Mouse (Mus musculus) adipocyte (in vitro differentiated cells): ENCODE data around the gene Vpreb1.
"Not testable (repeated sequence)": the region's sequence is repeated elsewhere in the genome, so short reads cannot be mapped to it uniquely, and the experiment has no call there.

Experiments
- DNase-seq: peaks from one replicate; pipeline ENCODE4 v3.0.0-alpha.2; 2016; ENCODE audit warnings: low spot score

Vpreb1 gene

DNA sequence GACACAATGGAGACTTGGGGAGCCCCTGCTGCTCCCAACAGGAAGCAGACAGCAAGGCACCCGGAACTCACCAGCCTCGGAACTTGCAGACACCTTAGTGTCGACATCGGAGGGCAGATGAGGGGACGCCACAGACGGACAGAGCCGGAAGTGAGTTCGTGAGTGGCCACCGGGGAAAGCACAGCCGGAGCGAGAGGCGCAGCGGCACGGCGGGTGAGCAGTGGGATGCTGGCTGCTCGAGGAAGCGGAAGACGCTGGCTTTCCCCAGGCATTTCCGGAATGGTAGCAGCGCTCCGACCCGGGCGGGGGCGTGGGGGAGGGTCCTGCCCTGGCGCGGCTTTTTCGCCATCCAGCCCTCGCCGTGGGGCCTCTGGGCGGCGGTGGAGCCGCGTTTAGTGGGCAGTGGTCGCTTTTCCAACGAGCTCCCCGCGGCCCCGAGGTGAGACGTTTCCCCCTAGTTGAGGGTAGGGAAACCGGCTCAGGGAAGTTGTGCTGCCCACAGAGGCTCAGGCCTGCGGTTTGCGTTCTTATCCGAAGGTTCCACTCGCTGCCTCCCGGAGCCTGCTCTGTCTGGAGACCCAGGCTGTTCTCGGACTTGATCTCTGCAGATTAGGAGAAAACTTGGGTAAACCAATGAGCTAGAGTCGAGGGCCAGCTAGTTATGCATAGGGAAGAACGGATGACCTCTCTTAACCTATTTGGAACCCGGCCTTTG lies at the start of gene Vpreb1, which contains the start of gene Top3b:
Gene Vpreb1, minus strand, starts transcription at position 227 of the 715 bp plus-strand sequence.
Gene Top3b, plus strand, starts transcription at position 120 of the 715 bp plus-strand sequence.
- DNase-seq, result peak; percentile 98

DNA sequence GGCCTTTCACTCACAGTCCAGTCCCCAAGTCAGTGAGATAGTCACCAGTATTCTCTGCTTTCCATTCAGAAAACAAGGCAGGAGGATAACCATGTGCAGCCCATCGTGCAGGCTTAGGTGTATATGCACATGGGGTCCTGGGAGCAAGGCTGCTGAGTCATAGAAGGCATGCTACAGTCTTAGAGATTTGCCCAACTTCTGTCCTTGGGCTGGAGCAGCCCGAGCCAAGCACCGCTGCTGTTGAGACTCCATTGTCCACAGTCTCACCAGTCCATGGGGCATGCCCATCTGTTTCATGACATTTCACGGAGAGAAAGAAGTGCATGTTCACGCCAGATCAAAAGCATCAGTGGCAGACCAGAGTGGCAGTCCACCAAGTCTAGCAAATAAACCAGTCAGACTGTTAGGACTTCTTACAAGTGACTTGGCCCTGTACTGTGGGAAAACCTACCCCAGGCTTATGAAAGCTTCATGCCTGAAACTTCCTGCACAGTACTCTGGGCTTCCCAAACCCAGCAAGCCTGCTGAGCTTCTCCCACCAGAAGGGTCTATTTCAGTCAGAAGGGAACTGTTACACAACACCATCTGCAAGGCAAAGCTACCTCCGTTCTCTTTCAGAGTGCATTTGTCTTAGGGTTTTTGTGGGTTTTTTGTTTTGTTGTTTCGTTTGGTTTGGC lies 47.9 kb upstream of the Vpreb1 start:
- no peak for DNase-seq

DNA sequence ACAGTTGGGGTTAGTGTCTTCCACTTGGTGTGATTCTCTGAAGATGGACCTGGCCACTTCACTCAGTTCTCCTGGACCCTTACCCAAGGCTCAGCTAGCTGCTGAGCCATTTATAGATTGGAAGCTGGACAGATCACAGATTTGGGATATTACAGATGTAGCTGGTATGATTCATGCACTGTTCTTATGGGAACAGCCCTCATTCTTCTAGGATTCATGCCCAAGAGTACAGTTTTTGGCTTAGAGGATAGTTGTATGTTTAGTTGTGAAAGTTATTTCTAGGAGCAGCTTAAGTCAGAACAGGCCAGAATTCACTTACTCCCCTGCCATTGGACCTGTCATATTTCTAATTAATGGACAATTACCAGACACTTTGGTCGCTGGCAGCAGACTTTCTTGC lies 42.8 kb upstream of the Vpreb1 start:
- no peak for DNase-seq

DNA sequence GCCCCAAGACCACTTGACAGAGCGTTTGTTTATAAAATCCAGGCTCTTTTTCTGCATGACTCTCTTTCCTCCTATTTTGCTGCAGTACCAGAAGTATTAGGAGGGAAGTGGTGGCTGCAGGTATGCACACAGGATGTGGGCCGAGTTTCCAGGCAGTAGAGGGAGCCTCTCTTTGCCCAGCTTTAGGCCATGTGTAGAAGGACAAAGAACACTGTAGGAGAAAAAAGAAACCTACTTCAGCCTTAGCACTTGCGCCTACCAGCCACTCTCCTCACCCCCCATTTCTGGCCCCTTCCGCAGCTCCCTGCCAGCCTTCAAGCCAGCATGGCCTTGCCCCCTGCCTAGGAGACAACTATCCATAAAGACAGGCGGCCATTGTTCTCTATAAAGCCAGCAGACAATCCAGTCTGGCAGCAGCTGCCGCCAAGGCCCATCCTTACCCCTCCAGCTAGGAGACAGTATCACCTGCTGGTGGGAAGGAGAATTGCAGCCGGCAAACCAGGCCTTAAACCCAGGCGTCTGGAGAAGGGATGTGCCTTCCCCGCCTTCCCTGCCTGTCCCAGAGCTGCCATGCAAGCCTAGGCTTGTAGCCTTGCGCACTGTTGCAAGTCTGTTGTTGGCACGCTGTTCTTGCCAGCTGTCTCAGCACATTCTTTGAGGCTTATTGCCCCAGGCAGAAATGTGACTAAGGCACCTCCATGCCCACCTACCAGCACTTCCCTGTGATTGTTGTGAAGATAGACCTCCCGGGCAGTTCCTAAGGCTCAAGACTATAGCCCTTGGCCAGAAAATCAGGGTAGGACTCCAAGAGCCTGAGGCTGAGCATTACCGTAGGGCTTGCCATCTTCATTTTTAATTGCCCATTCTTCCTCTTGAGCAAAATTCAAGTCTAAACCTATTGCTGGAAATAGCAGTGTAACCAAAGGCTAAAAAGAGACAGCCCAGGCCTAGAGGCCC lies 41.3 kb upstream of the Vpreb1 start:
- DNase-seq, result peak; percentile 82

DNA sequence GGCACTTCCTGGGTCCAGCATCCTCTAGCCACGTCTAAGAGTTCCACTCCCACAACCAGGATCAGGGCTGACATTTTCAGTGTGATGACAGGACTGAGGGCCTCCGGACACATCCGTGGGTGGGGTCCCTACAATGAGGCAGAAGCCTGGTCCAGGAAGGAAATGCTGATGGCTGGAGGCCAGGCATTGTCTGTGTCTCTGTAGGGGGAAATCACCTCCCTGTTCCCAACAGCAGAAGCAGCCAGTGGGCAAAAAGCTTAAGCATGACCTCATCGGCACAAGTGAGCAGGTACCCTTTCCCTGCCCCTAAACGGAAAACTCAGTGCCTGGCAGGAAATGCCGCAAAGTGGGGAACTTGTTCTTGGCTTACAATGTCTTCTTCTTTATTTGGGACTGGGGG lies 37.2 kb upstream of the Vpreb1 start:
- no peak for DNase-seq

DNA sequence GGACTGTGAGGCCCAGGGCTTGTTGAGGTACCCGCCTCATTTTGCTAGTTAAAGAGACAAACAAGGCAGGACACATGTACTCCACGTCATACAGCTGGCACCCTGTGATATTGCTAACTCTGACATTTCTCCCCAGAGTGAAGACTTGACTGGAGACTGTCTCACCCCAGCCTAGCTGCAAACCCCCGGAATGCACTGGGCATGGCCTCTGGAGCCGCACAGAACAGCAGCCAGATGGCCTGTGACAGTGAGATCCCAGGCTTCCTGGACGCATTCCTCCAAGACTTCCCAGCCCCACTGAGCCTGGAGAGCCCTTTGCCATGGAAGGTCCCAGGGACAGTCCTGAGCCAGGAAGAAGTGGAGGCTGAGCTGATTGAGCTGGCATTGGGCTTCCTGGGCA lies 32.5 kb upstream of the Vpreb1 start:
- DNase-seq, result no peak

DNA sequence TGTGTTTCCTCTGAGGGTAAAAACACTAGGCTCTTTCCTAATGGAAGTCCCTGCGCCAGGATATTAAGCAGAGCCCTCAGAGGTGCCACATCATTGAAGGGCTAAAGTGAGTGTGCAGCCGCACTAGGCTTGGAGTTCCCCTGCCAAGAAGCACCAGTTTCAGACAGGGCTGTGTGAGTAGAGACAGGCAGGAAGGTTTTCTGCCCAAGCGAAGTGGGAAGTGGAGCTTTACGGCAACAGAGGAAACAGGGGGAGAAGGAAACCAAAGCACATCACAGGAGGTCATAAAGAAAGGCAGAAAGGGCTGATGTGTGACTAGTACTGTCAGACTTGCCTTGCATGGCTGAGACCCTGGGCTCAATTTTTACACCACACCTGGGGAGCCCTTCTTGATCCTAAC lies 31.7 kb upstream of the Vpreb1 start:
- DNase-seq, result no peak

DNA sequence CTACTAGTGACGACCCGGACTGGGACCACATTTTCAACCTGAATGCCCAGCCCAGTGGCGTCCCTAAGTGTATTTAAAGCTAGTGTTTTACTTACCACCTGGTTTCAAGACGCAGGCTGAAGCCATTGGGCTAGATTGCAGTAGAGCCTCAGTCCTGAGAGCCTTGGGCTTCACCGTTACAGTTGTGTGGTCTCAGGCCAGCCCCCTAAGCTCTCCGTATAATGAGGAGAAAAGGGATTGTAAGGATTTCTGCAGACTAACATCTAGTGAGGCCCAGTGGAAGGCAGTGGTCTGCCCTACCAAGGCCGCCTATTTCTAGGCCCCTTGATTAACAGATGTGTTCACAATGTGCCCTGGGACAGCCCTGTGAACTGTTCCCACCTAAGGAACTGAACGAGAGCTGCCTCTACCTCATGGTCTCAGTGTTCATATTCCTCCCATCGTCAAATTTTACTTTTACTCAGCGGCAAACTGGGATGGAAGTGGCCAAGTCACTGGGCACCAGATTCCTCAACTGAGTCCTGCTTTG lies 26.5 kb upstream of the Vpreb1 start:
- no peak for DNase-seq

DNA sequence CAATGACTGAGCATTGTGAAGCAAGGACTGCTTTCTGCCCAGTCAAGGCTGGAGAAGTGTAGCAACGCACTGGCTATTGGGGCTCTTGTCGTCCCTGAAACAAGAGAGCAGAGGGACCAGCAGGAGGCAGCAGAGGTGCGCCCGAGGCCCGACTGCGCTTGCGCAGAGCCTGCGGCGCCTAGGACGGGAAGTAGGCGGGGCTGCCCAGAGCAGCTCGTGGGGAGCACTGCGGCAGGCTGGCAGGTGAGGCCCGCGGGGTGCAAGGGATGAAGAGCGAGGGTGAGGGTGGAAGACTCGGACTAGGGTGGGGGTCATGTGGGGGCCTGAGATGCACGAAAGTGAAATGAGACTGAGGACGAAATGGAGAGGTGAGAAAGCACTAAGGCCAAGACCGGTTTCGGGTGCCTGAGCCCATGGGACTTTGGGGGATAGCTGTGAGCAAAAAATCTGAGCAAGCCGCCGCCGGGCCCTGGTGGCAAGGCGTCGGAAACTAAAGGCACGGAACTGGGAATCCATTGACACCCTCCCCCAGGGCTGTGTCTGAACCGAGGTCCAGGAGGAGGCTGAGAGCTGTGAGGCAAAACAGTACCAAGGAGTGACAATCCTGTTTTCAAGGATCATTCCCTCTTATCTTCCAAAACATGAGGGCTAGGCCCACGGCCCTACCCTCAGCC lies 25.9 kb upstream of the Vpreb1 start, which contains the start of gene Ppm1f:
Gene Ppm1f, plus strand, starts transcription at position 88 of the 674 bp plus-strand sequence.
- peak; percentile 98 for DNase-seq

DNA sequence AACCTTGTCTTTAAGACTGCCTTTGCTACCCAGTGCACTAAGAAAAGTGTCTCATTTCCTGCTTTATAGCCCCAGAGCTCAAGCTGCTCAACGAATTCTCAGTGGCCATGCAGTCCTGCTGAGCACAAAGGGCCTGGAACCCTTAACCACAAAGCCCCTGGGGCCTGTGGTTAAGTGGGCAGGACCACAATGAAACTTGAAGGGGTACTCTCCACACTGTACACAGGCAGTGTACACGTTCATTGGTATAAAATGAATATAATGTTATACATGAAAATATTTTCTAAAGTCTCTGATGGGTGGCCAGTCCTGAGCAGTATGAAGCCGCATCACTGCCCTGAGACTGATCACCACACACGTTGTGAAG lies 25.4 kb upstream of the Vpreb1 start:
- no peak for DNase-seq

DNA sequence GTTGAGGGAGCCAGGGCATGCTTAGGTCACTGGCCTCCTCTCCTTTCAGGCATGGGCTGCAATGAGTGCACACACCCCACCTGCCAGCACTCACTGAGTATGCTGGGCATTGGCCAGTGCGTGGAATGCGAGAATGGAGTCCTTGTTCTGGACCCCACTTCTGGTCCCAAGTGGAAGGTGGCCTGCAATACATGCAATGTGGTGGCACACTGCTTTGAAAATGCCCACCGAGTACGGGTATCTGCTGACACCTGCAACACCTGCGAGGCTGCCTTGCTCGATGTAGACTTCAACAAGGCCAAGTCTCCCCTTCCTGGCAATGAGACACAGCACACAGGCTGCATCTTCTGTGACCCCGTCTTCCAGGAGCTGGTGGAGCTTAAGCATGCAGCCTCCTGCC lies 21.7 kb upstream of the Vpreb1 start:
- DNase-seq, result no peak

DNA sequence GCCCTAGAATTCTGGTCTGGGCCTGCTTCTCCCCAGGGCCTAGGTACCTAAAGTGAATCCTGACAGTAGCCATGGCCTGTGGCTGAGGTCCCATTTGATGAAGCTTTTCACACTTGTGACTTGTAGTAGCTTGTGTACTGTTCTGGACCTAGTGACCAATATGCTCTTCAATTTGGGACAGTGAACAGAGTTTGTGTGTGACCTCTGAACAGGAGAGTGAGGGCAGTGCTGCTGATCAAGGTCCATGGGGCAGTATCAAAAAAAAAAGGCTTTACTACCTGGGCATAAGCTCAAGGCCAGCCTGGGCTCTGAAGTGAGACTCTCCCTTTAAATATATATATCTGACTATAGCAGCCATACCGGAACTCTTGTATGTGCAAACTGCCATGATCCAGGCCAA lies 17.7 kb upstream of the Vpreb1 start:
- no peak for DNase-seq

DNA sequence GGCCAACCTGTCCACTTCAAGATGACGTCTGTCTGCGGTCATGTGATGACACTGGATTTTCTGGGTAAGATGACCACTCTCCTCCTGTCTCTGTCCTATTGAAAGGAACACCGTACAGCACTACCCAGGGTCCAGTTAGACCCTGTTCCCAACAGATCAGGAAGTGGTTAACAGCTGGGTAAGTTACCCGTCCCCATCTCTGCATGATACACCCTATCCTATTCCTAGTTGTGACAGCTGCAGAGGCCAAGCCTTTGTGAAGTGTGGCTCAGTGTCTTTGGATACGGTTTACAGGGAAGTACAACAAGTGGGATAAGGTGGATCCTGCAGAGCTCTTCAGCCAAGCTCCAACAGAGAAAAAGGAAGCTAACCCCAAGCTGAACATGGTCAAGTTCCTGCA lies 8.4 kb upstream of the Vpreb1 start:
- no peak for DNase-seq

DNA sequence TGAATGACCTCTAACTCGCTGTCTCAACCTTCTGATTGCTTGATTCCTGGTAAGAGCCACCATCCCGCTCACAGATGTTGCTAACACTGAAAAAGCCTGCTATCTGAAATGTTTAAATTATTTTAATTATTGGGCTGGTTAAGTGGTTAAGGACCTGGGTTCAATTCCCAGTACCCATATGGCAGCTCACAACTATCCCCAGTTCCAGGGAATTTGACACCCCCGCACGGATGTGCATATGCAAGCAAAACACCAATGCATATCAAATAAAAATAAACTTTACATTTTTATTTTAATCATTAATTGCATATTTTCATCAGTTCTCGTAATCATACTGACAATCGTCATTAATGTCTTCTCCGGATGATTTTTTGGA lies 414 bp downstream of the Vpreb1 start:
- no peak for DNase-seq

DNA sequence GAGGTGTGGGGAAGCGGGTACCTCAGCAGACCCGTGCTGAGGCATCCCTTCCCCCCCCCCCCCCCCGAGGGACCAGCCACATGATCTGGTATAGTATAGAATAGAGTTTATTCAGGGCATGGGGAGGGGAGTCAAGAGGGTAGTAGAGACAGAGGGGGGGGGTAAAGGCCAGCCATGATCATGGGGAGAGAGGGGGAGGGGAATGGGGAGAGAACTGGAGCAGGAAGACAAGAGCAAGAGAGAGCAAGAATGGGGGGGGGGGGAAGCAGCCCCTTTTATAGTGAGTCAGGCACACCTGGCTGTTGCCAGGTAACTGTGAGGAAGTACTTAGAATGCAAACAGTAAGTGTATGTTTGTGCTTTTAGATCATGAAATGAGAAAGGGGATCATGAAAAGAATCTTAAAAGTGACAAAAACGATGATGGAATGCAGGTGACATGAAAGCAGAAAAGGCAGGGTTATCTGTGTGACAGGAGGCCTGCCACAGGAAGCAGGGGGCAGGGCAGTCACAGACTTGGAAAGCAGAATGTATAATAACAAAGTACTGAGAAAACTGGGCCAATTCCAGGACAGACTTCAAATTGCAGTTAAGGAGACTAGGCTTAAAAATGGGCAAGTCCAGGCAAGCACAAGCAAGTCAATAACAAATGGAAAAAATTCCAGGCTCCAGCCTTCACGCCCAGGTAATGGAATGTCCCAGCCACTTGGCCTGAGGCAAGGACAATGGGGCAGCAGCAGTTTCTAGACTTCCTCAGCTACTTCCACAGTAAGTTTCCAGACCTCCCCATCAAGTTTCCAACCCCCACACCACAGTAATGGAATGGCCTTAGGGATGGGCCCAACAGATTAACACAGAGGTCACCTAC lies 4.7 kb downstream of the Vpreb1 start:
- peak; percentile 23 for DNase-seq

DNA sequence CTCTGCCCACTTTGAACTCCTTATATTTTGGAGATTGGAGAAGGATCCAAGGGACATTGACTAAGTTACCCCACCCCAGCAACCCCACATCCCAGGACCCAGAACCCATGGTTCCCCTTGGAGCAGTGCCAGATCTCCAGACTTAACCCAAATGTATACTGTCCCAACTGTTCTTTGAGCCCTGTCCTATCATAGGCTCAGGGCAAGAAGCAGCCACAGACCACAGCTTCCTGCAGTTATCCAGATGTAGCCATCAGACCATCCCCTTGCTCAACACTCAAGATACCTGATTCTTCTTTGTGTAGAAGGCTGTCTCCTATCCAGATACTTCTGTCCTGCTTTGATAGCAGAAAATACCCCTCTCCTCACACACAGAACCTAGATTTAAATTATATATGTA lies 5.4 kb downstream of the Vpreb1 start:
- no peak for DNase-seq

DNA sequence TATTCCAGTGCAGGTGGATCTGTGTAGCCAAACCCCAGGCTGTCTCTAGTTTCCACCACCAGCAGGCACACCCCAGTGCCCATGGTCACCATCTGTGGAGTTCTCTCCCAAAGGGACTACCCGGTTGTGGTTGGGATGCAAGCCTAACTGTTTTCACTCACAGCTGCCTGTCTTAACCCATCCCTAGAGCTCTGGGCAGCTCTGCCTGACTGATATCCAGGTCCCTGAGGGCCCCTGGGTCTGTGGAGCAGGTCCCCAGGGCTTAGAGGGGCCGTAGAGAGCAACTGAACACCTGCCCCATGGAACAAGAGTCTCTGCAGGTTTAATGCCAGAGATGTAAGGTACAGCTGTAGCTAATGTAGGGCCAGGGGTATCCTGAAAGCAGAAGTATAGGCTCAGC lies 6.7 kb downstream of the Vpreb1 start, which contains the start of gene Igll1:
Gene Igll1, minus strand, starts transcription at position 8 of the 400 bp plus-strand sequence.
- DNase-seq, result no peak

DNA sequence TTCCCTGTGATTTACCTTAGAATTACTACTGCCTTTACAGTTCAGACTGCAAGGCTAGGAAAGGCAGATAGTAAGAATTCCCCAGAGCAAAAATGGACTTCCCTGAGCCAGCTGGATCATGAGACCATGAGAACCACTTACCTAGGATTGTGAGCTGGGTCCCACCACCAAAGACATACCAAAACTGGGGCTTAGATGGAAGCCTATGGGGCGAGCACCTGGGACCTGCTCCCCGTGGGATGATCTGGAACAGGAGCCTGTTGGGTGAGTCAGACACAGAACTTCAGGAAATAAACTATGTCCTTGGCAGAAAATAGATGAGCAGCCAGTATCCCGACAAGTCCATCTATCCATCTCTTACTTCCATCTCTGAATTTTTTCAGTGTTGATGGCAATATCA lies 8.4 kb downstream of the Vpreb1 start:
- DNase-seq, result no peak

DNA sequence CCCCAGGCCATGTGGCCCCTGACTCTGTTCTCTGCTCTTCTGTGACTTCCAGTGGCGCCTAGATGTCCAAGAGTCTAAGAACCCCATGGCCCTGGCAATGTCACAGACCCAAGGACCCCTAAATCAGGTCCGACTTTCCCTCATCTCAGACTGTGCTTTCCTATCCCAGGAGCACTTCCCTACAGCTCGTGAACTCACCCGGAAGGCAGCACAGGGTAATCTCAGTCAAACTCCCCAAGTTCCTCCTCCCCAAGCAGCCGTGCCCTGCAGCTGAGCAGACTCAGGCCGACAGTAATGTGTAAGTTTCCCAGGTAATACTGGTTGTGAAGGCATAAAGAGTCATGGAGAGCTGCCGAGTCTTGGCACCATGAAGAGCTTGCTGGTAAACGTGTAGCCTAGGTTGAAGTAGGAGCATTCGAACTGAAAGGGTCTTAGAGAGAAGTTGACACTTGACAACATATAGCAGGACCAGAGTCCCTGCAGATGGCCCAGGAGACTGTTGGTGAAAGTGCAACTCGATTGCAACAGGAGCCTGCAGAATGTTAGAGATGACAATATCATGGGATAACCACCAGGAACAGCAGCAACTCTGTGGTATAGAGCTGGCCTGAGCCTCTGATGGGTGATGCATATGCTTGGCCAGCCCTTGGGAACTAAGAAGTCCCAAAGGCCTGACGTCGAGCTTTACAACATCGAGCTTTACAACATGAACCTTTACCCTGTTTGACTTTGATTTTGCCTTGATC lies 13.7 kb downstream of the Vpreb1 start:
- no peak for DNase-seq

DNA sequence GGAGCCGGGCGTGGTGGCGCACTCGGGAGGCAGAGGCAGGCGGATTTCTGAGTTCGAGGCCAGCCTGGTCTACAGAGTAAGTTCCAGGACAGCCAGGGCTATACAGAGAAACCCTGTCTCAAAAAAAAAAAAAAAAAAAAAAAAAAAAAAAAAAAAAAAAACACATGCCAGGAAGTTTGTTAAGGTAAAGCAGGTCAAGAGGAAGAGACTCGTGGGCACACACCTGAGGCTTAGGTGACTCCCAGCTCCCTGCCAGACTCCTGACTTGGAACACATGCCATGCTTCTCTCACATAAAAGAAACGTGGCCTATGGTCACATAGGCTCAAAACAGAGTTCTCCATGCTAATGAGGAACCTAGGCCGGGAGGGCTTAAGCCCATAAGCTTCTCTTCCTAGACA lies 14.6 kb downstream of the Vpreb1 start:
- not testable (repeated sequence) for DNase-seq
